Mouse (Mus musculus) frontal cortex, postnatal 10 days (tissue): Measurements from ENCODE around the gene Rac2.
A peak's percentile ranks its signal among the peaks of the same experiment; 100 is the strongest.

Experiments
- DNase-seq, 2 experiments: peaks; one replicate each; pipeline ENCODE4 v3.0.0; 2022; ENCODE audit warnings: low spot score in 2 of 2, mixed read lengths in 1 of 2

Rac2 gene

GRCm38 (mm10) chr15:78521892-78522291, 50.7 kb downstream of the Rac2 start:
- DNase-seq: no peak

GRCm38 (mm10) chr15:78521331-78521730, 51.3 kb downstream of the Rac2 start:
- DNase-seq: no peak

GRCm38 (mm10) chr15:78520112-78520715, 52.4 kb downstream of the Rac2 start:
- DNase-seq: no peak

DNA sequence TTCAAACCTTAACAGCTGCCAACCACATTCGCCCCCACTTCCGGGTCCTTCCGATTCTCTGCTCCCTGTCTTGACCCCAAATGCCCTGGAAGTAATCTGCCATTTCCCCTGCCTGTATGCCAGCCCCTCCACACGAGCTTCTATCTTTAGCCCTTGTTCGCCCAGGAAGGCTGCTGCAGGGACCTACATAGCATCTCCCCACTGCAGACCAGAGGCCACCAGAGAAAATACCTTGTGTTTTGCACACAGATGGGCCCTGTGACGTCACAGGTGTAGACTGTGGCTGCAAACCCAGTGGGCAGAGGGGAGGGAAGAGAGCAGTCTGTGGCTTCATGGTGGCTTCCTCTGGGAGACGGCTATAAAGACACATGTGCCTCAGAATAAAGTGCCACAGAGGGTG, 54.4 kb downstream of the Rac2 start:
- DNase-seq: no peak

- no peak for DNase-seq
Measured at GRCm38 (mm10) chr15:78515759-78516158, 56.8 kb downstream of the Rac2 start.

DNA sequence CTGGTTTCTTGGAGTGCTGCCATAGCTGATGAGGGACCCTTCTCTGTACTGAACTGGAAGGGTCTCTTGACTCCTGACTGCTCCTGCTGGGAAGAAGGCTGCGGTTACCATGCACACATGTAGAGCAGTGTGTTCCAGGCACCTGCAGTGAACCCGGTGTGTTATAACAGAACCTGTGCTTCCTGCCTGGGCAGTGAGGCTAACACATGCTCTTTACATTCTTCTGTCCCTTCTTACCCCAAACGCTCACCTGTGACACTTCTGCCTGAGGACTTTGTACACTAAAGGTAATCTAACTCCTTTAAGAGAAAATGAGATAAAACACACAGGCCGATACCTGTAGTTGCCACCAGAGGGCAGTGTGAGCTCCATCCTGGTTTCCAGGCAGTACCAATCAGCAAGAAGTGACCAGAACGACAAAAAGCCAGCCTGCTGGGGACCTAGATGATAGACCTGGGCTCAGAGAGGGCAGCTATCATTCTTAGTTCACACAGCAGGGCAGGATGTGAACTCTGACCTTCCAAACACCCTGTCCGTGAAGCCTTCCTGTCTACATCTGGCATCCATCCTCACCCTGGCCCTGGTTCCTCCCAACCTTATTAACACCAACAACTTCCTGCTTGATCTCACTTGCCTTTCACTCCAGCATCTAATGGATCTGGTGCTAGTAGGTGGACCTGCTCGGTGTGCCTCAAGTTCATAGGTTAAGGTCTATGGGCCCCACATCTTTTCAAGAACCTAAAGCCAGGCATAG, 58.0 kb downstream of the Rac2 start:
- DNase-seq: peak; percentile 50 to 73

DNA sequence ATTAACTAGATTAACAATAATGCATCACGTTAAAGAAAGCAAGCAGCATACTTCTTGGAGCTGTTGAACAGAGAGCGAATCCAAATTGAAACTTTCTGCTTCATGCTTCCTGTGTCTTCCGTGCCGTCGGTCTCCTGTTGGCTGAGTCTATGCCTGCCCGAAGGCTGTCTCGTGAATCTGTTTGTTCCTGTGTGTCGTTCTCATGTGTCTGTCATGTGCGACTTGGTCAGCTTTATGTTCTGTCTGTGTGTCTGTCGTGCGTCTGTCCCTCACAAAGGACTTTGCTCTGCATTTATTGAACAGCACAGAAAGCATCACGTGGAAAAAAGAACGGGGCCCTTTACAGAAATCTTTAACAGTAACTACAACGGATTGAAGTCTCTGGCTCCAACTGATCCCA, 59.6 kb downstream of the Rac2 start:
- DNase-seq: no peak

DNA sequence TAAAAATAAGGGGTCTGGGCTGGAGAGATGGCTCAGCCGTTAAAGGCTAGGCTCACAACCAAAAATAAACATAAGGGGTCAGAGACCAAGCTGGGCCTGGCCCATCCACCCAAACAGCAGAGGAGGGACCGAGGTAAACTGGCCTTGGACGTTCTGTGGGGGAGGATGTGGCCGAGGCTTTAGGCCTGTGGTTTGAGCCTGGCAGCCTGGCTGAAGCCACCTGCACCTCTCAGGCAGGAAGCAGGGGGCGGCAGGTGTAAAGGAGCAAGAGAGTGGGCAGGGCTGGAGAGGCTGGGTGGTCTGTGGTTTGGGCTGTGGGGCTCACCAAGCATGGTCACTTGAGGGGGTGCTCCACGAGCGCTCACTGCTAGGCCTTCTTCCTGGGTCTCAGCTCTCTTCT, 60.6 kb downstream of the Rac2 start:
- DNase-seq: no peak

DNA sequence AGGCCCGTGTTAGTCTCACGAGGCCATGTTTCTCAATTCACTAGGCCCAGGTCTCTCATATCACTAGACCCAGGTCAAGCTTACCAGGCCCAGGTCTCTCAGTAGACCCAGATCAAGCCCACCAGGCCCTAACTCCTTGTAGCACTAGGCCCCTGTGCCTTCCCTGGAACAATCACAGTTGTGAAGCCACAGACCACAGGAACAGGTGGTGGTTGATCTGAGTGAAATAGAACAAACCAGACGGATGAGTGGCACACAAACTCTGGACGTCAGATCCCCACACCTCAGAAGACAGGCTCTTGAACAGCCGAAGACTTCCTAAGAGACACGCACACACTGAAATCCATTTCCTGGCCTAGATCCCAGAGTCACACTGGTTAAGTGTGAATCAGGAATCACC, 61.8 kb downstream of the Rac2 start:
- no peak for DNase-seq

DNA sequence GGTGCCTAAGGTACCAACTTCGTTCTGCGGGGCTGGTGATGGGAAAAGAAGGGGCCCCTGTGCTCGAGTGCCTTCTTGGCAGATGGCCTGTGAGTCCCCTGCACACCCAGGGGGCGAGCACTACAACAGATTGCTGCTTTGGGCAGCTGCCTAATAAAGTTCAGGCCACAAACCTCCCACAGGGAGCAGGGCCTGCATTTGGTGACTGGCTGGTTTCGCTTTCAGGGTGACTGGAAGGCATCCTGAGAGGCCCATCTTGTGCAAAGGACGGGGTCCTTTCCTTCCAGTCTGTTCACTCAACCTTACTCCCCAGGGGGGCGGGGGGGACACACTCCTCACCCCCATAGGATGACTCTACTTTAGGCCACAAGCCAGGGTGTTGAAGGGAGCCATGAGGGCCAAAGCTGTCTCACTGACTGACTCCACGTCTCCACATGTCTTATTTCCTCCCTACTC, 62.4 kb downstream of the Rac2 start:
- no peak for DNase-seq

- no peak for DNase-seq
Measured at GRCm38 (mm10) chr15:78509297-78509899, 63.2 kb downstream of the Rac2 start.
